Mouse (Mus musculus) embryonic facial prominence, embryonic 13.5 days (tissue): Measurements from ENCODE around the gene Zdhhc5. TPM values are rescaled to one million over a fixed set of nuclear protein-coding genes. Genes with fewer than 3 reads are reported as not detected.
"Not testable (repeated sequence)": the region's sequence is repeated elsewhere in the genome, so short reads cannot be mapped to it uniquely, and the experiment has no call there.

Experiments
- ATAC-seq: fragments of 200-750 bp; cut with Nextera tagmentation; 2 replicates; pipeline ENCODE4 v1.8.0; 2017; ENCODE audit warnings: low read depth; ENCODE audit not compliant: insufficient number of reproducible peaks, insufficient read depth, low FRiP score, low TSS enrichment
- H3K27ac ChIP-seq: fragments of 300-500 bp; sonication (generic); 2 replicates; pipeline ENCODE4 v1.5.1; 2015; ENCODE audit warnings: moderate library complexity, mild to moderate bottlenecking, inconsistent platforms
- H3K27me3 ChIP-seq: fragments of 300-500 bp; sonication (generic); 2 replicates; pipeline ENCODE4 v1.6.1; 2015; ENCODE audit warnings: mild to moderate bottlenecking, inconsistent platforms
- H3K36me3 ChIP-seq: fragments of 300-500 bp; sonication (generic); 2 replicates; pipeline ENCODE4 v1.6.1; 2015; ENCODE audit warnings: mild to moderate bottlenecking, inconsistent platforms
- H3K4me1 ChIP-seq: fragments of 300-500 bp; sonication (generic); 2 replicates; pipeline ENCODE4 v1.6.1; 2015; ENCODE audit warnings: inconsistent platforms
- H3K4me2 ChIP-seq: fragments of 300-500 bp; sonication (generic); 2 replicates; pipeline ENCODE4 v1.6.1; 2015; ENCODE audit warnings: moderate library complexity, mild to moderate bottlenecking, inconsistent platforms
- H3K4me3 ChIP-seq: fragments of 300-500 bp; sonication (generic); 2 replicates; pipeline ENCODE4 v1.5.1; 2015; ENCODE audit warnings: mild to moderate bottlenecking, inconsistent platforms
- H3K9ac ChIP-seq: fragments of 300-500 bp; sonication (generic); 2 replicates; pipeline ENCODE4 v1.6.1; 2015; ENCODE audit warnings: mild to moderate bottlenecking, inconsistent platforms
- H3K9me3 ChIP-seq: fragments of 300-500 bp; sonication (generic); 2 replicates; pipeline ENCODE4 v1.6.1; 2016; ENCODE audit warnings: inconsistent platforms
- WGBS: fragments of 180-500 bp; shearing (Covaris S2); methylation state at CpG from one replicate; pipeline ENCODE4 v1.1.7; 2015; ENCODE audit warnings: mixed read lengths; 5-methylcytosine and 5-hydroxymethylcytosine counted together
- polyA plus RNA-seq: library from polyadenylated mRNA; unstranded; fragments of >200 nt; fragmentation: Nextera tagmentation; extraction: Ambion mirVana; gene quantifications from 2 replicates; pipeline ENCODE4 v1.2.1, GENCODE M21; 2015

Zdhhc5 gene
- polyA plus RNA-seq, 1 experiment from 2014 or later: 25.2 TPM

- H3K36me3 ChIP-seq: peaks cover 87% of the 10 kb centered on the region
- no peaks in the 10 kb centered on the region for H3K27me3 ChIP-seq
- no peaks in the 10 kb centered on the region for H3K4me1 ChIP-seq
- H3K27ac ChIP-seq: no peak overlapping the region
- H3K4me2 ChIP-seq: no peak overlapping the region
- H3K4me3 ChIP-seq: no peak overlapping the region
- H3K9me3 ChIP-seq: no peaks in the 10 kb centered on the region
- ATAC-seq: no peak
- H3K9ac ChIP-seq: no peak overlapping the region
- 84% methylated on average over 2 of the region's 2 CpGs for WGBS
Observed at GRCm38 (mm10) chr2:84688080-84688844, 26.7 kb downstream of the Zdhhc5 start.

DNA sequence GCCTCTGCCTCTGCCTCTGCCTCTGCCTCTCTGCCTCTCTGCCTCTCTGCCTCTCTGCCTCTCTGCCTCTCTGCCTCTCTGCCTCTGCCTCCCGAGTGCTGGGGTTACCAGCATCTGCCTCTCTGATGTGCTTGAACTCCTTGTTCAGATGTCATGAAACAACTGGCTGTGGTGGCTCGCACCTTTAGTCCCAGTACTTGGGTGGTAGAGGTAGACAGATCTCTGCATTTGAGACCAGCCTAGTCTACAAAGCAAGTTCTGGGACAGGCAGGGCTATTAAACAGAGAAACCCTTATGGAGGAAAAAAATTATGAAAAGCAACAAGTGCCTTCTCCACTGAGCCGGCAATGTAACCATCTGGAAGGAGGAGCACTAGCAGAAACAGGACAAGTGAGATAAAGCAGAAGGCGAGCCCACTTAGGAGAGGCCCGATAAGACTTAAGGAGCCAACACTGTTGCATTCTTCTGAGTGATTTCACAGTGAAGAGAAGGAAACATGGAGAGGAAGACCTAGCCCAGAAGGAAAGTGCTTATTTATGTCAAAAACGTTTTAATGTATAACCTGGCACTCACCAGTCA, 32.3 kb downstream of the Zdhhc5 start:
- peaks cover 46% of the 10 kb centered on the region for H3K36me3 ChIP-seq
- H3K9ac ChIP-seq: no peak overlapping the region
- H3K4me1 ChIP-seq: peaks cover 8% of the 10 kb centered on the region
- H3K9me3 ChIP-seq: no peaks in the 10 kb centered on the region
- no peak overlapping the region for H3K27ac ChIP-seq
- H3K4me3 ChIP-seq: no peak overlapping the region
- 84% methylated on average over 6 of the region's 6 CpGs for WGBS
- H3K27me3 ChIP-seq: no peaks in the 10 kb centered on the region
- no peak for ATAC-seq
- H3K4me2 ChIP-seq: no peak overlapping the region

- Histone ChIP-seq H3K4me1 (peaks cover 18% of the 10 kb centered on the region), H3K27ac (peak within 1 kb of the TSS; percentile 73; the same call in 1 of the 2 replicates), H3K4me2 (peak within 1 kb of the TSS; percentile 62), H3K36me3 (peaks cover 31% of the 10 kb centered on the region), H3K9me3 (no peaks in the 10 kb centered on the region), H3K9ac (peak within 1 kb of the TSS; percentile 91), H3K4me3 (peak within 1 kb of the TSS; percentile 99), H3K27me3 (no peaks in the 10 kb centered on the region)
- 13% methylated on average over 8 of the region's 8 CpGs for WGBS
- ATAC-seq: no peak
Observed at GRCm38 (mm10) chr2:84679016-84679415, 36.0 kb downstream of the Zdhhc5 start, which contains the start of gene Tmx2. TSS of gene Tmx2 (minus strand) at chr2:84679140.

- under 1% methylated on average over 44 of the region's 44 CpGs for WGBS
- peaks cover 35% of the 10 kb centered on the region for H3K36me3 ChIP-seq
Observed at GRCm38 (mm10) chr2:84677968-84678880, 36.8 kb downstream of the Zdhhc5 start, which contains the start of the genes Gm28635 and Med19. TSS of gene Gm28635 (minus strand) at chr2:84678041. TSS of gene Med19 (plus strand) at chr2:84678402.

DNA sequence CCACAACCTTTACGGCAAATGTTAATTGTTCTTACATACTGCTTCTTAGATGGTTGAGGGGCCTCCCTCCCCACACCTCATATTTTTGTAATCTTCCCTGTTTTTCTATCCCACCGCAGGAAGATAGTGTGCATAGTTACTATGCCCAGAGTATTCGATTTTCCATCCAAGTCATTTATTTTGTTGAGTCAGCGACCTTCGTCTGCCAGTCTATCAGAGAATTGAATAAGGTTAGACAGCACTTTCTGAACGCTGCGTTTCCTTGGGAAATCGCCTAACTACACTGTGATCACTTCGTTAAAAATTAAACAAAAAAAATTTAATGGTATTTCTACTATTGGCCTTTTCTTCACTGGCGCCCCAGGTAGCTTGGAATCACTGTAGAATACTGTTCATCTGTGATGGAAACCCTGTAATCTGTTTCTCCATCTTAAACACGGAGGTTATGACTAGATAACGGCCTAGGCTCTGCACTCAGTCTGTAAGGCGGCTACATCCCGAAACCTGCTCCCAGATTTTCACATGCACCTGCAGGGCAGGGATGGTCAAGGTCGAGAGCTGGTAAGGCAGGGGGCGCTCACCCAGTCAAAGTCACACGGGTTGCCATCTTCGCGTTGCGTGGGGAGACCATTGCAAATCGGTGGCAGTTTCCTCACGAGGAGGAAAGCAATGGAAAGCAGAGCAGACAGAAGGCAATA, 37.6 kb downstream of the Zdhhc5 start:
- peak overlapping the region; percentile 78 for H3K4me2 ChIP-seq
- no peaks in the 10 kb centered on the region for H3K27me3 ChIP-seq
- H3K9ac ChIP-seq: peak overlapping the region; percentile 71
- H3K27ac ChIP-seq: no peak overlapping the region
- 12% methylated on average over 22 of the region's 22 CpGs for WGBS
- H3K4me1 ChIP-seq: peaks cover 18% of the 10 kb centered on the region
- ATAC-seq: no peak; the same call in 1 of the 2 replicates
- peak overlapping the region; percentile 99 for H3K4me3 ChIP-seq
- no peaks in the 10 kb centered on the region for H3K9me3 ChIP-seq
- H3K36me3 ChIP-seq: peaks cover 39% of the 10 kb centered on the region

More at GRCm38 (mm10) chr2:84677968-84678880, 36.8 kb downstream of the Zdhhc5 start, which contains the start of the genes Gm28635 and Med19:
- Histone ChIP-seq H3K4me3 (peak within 1 kb of the TSS; percentile 99), H3K9ac (peak within 1 kb of the TSS; percentile 91), H3K4me1 (peaks cover 18% of the 10 kb centered on the region), H3K9me3 (no peaks in the 10 kb centered on the region), H3K27me3 (no peaks in the 10 kb centered on the region), H3K27ac (peak within 1 kb of the TSS; percentile 73; the same call in 1 of the 2 replicates), H3K4me2 (peak within 1 kb of the TSS; percentile 78)
- peak; percentile 100 for ATAC-seq

DNA sequence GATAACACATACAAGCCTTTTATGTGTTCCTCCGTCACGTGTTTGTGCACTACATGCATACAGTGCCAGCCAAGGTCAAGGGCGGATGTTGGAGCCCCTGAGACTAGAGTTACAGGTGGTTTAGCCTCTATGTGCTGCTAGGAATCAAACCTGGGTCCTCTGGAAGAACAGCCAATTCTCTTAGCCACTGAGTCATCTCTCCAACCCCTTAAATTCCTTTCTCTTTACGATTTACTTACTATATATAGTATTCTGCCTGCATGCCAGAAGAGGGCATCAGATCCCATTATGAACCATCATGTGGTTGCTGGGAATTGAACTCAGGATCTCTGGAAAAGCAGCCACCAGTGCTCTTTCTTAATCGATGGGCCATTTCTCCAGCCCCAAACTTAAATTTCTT, 43.4 kb downstream of the Zdhhc5 start:
- not testable (repeated sequence) for H3K27ac ChIP-seq
- WGBS: 57% methylated on average over 4 of the region's 5 CpGs

GRCm38 (mm10) chr2:84670569-84670933, 44.4 kb downstream of the Zdhhc5 start, which contains the start of gene Selenoh:
TSS of gene Selenoh (minus strand) at chr2:84670770.
- Histone ChIP-seq H3K9ac (peak within 1 kb of the TSS; percentile 96), H3K27ac (peak within 1 kb of the TSS; percentile 95), H3K36me3 (peaks cover 41% of the 10 kb centered on the region), H3K27me3 (no peaks in the 10 kb centered on the region), H3K9me3 (no peaks in the 10 kb centered on the region), H3K4me1 (peaks cover 14% of the 10 kb centered on the region), H3K4me2 (peak within 1 kb of the TSS; percentile 71), H3K4me3 (peak within 1 kb of the TSS; percentile 91)
- under 1% methylated on average over 20 of the region's 20 CpGs for WGBS
- ATAC-seq: peak; percentile 94

More for the DNA sequence above, 43.4 kb downstream of the Zdhhc5 start:
- H3K36me3 ChIP-seq: peaks cover 47% of the 10 kb centered on the region
- H3K4me2 ChIP-seq: peak overlapping the region; percentile 71
- not testable (repeated sequence) for ATAC-seq, H3K9ac ChIP-seq, H3K4me3 ChIP-seq, H3K27me3 ChIP-seq, H3K9me3 ChIP-seq
- peaks cover 18% of the 10 kb centered on the region for H3K4me1 ChIP-seq

GRCm38 (mm10) chr2:84669828-84670568, 45.0 kb downstream of the Zdhhc5 start:
- H3K4me1 ChIP-seq: peaks cover 14% of the 10 kb centered on the region
- no peaks in the 10 kb centered on the region for H3K27me3 ChIP-seq
- H3K4me3 ChIP-seq: peak overlapping the region; percentile 91
- H3K9ac ChIP-seq: peak overlapping the region; percentile 96
- H3K4me2 ChIP-seq: peak overlapping the region; percentile 71
- WGBS: 2% methylated on average over 39 of the region's 39 CpGs
- peaks cover 37% of the 10 kb centered on the region for H3K36me3 ChIP-seq
- peak overlapping the region; percentile 95 for H3K27ac ChIP-seq
- ATAC-seq: peak; percentile 67
- no peaks in the 10 kb centered on the region for H3K9me3 ChIP-seq

DNA sequence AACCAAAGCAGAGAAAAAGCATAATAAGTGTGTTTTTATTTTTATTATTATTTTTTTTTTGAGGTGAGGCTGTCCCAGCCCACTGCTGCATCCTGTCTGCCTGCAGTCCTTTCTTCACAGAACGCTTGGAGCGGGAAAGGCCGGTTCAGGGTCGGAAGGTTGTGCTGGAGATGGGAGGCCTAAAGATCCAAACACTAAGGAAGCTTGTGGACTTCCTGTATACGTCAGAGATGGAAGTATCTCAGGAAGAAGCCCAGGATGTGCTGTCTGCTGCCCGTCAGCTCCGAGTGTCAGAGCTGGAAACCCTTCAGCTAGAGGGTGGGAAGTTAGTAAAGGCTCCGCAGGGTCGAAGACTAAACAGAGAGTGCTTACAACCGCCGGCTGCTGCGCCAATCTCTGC, 48.9 kb downstream of the Zdhhc5 start:
- H3K27ac ChIP-seq: 0 out of 2 replicates have a peak overlapping the region, but pooled peaks have one; percentile 48
- H3K4me3 ChIP-seq: no peak overlapping the region
- H3K4me2 ChIP-seq: no peak overlapping the region
- no peak overlapping the region for H3K9ac ChIP-seq
- no peaks in the 10 kb centered on the region for H3K27me3 ChIP-seq
- H3K9me3 ChIP-seq: no peaks in the 10 kb centered on the region
- WGBS: 64% methylated on average over 12 of the region's 12 CpGs
- H3K4me1 ChIP-seq: peaks cover 12% of the 10 kb centered on the region
- ATAC-seq: no peak
- H3K36me3 ChIP-seq: peaks cover 14% of the 10 kb centered on the region

DNA sequence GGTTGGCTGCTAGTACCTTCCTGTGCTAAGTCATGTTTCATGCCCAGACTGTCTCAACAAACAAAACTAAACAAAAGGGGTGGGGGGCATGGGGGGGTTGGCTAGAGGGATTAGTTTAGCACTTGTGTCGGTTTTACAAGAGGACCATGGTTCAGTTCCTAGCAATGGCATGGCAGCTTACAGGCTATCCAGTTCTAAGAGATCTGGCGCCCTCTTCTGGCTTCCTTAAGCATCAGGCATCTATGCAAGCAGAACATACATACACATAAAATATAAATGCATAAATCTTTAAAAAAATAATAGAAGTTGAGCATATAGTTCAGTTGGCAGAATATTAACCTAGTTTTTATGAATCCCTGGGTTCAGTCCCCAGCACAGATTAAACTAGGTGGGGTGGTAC, 52.1 kb downstream of the Zdhhc5 start:
- Histone ChIP-seq H3K9ac (no peak overlapping the region), H3K9me3 (no peaks in the 10 kb centered on the region), H3K27me3 (no peaks in the 10 kb centered on the region), H3K27ac (no peak overlapping the region), H3K4me2 (no peak overlapping the region), H3K4me3 (no peak overlapping the region), H3K4me1 (no peaks in the 10 kb centered on the region), H3K36me3 (no peaks in the 10 kb centered on the region)
- WGBS: 28% methylated on average over 2 of the region's 2 CpGs
- no peak for ATAC-seq
